Mouse (Mus musculus): ENCODE measurements around the gene Cd109. TPM values are rescaled to one million over a fixed set of nuclear protein-coding genes. Genes with fewer than 3 reads are reported as not detected.

Cd109 gene
- not detected in 4 replicates for total RNA-seq (2023)

DNA sequence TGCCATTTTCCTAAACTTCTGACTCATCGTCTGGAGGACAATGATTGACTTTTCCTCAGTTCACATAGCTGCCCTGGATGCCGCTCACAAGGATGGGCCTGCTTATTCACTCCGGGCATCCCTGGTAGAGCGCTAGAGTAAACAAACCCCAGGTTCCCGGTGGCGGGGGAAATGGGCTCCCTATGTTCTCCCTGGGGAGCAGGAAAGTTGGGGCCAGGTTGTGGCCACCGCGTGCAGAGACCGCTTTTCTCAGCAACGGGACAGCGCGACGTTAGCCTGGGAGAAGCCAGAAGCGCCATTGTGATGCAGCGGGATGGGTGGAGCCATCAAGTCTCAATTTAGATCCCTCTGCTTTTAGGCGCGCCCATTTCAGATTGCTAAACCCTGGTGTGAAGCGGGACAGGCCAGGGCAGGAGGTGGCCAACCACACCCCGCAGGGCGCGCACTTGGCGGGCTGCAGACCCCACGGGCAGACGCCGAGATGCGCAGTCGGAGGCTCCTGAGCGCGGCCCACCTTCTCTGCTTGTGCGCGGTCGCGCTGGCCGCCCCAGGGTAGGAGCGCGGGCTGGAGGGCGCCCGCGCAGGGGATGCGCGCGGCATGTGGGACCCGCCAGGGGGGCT lies at the start of gene Cd109:
TSS of gene Cd109 (plus strand) at position 146 of the 621 bp plus-strand sequence.

GRCm38 (mm10) chr9:78587914-78588313 lies 27.4 kb upstream of the Cd109 start, which contains the start of gene Slc17a5:
Gene Slc17a5, minus strand, starts transcription at chr9:78588041.

Other genes starting within 250 kb of the Cd109 start
- not detected in 4 replicates for gene Dppa5a, start 247.4 kb upstream of the Cd109 start, total RNA-seq (2023)
- gene Ooep, start 236.8 kb upstream of the Cd109 start, total RNA-seq (2023), result not detected in 4 replicates
- gene Ddx43, start 219.8 kb upstream of the Cd109 start, total RNA-seq (2023), result not detected in 4 replicates
- 1.3 to 1.5 TPM (median 1.4 TPM) in 4 replicates for gene Cgas, start 172.3 kb upstream of the Cd109 start, total RNA-seq (2023)
- 21.1 to 26.9 TPM (median 23.4 TPM) in 4 replicates for gene Mto1, start 167.3 kb upstream of the Cd109 start, total RNA-seq (2023)
- gene Gm17324, start 166.8 kb upstream of the Cd109 start, total RNA-seq (2023), result 0.66 TPM in 1 of 4 replicates, not detected in the others
- gene Eef1a1, start 126.4 kb upstream of the Cd109 start, total RNA-seq (2023), result 8,003 to 8,826 TPM (median 8,752 TPM) in 4 replicates
- gene Slc17a5, start 27.5 kb upstream of the Cd109 start, total RNA-seq (2023), result 5.0 to 7.0 TPM (median 6.7 TPM) in 4 replicates

Measured in B cell, adult 62 days (primary cell).